Mouse (Mus musculus) forebrain, embryonic 10.5 days (tissue): ENCODE measurements at regions not wholly inside any gene's neighbourhood (a gene's known extent, or its start where the extent isn't known, plus 50 kb on each side); places are given as distances from the start of the nearest gene placed in this dataset.
A peak's percentile ranks its signal among the peaks of the same experiment; 100 is the strongest.

ENCODE experiments used
- DNase-seq: peaks from one replicate; pipeline ENCODE4 v3.0.0-alpha.2; 2017; ENCODE audit warnings: low spot score; ENCODE audit errors: extremely low spot score
- H3K27ac ChIP-seq: fragments of 300-500 bp; sonication (generic); 2 replicates; pipeline ENCODE4 v1.5.1; 2016; ENCODE audit warnings: mild to moderate bottlenecking
- H3K27me3 ChIP-seq: fragments of 300-500 bp; sonication (generic); 2 replicates; pipeline ENCODE4 v1.6.1; 2016; ENCODE audit warnings: mild to moderate bottlenecking; ENCODE audit not compliant: poor library complexity, severe bottlenecking
- H3K36me3 ChIP-seq: fragments of 300-500 bp; sonication (generic); replicated peaks from 2 replicates; pipeline ENCODE4 v1.6.1; 2016; ENCODE audit warnings: mild to moderate bottlenecking, moderate library complexity
- H3K4me1 ChIP-seq: fragments of 300-500 bp; sonication (generic); 2 replicates; pipeline ENCODE4 v1.6.1; 2016
- H3K4me3 ChIP-seq: fragments of 300-500 bp; sonication (generic); 2 replicates; pipeline ENCODE4 v1.5.1; 2016; ENCODE audit warnings: mild to moderate bottlenecking, moderate library complexity
- H3K9me3 ChIP-seq: fragments of 300-500 bp; sonication (generic); 2 replicates; pipeline ENCODE4 v1.6.1; 2016; ENCODE audit warnings: mild to moderate bottlenecking, moderate library complexity
- WGBS: fragments of 180-500 bp; shearing (Covaris S2); methylation state at CpG from one replicate; pipeline ENCODE4 v1.1.7; 2016; 5-methylcytosine and 5-hydroxymethylcytosine counted together

DNA sequence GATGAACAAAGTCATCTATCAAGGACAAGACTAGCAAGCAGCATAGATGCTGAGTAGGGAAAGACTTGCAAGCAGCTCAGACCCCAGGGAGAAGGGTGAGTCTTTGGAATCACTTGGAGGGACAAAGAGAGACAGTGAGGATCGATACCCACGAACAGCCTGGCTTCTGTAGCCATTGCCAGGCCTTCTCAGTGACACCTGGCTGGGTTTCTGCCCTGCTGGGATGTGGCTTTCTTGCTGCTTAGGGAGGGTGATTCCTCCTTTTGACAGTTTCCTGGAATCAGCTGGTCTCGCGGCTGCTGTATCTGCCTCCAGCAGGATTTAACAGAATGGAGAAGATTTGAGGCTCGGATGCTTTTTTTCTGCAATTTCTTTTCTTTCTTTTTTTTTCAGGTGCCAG, 156.3 kb upstream of the Hs3st4 start:
- 88% methylated on average over 5 of the region's 5 CpGs for WGBS
- H3K4me3 ChIP-seq: no peak overlapping the region
- H3K27ac ChIP-seq: no peak overlapping the region
- no peaks in the 10 kb centered on the region for H3K27me3 ChIP-seq
- H3K36me3 ChIP-seq: no peaks in the 10 kb centered on the region
- H3K9me3 ChIP-seq: no peaks in the 10 kb centered on the region
- no peak for DNase-seq
- peaks cover 4% of the 10 kb centered on the region; the same call in 1 of the 2 replicates for H3K4me1 ChIP-seq

DNA sequence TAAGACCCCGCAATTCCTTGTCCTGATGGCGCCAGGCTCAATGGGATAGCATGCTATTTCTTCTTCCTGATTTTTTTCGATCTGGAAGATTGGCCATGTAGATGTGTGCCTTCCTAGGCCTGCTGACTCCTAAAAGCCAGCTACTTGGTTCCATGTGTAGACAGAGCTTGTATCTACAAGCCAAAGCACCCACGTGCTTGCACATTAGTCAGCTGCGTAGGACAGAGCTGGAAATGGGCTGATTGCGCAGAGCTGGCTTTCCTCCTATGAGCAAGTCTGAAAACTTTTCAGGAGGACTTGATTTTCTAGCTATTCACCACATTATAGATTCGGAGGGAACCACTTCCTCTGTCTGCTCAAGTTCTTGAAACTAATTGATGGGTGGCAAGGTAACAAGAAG, 140.1 kb upstream of the Hs3st4 start:
- 92% methylated on average over 7 of the region's 7 CpGs for WGBS
- no peaks in the 10 kb centered on the region for H3K27me3 ChIP-seq
- H3K36me3 ChIP-seq: no peaks in the 10 kb centered on the region
- 0 out of 2 replicates have a peak, but pooled peaks cover under 1% of the 10 kb centered on the region for H3K4me1 ChIP-seq
- no peaks in the 10 kb centered on the region for H3K9me3 ChIP-seq
- no peak for DNase-seq
- H3K4me3 ChIP-seq: no peak overlapping the region
- no peak overlapping the region for H3K27ac ChIP-seq

- Histone ChIP-seq H3K27me3 (no peaks in the 10 kb centered on the region), H3K9me3 (no peaks in the 10 kb centered on the region), H3K27ac (no peak overlapping the region), H3K4me1 (peaks cover 14% of the 10 kb centered on the region), H3K4me3 (no peak overlapping the region), H3K36me3 (no peaks in the 10 kb centered on the region)
- WGBS: 92% methylated on average over 4 of the region's 4 CpGs
- DNase-seq: no peak
Measured at GRCm38 (mm10) chr7:123847081-123847480, 135.6 kb upstream of the Hs3st4 start.

GRCm38 (mm10) chr7:123848644-123849043, 134.0 kb upstream of the Hs3st4 start:
- Histone ChIP-seq H3K4me1 (peaks cover 14% of the 10 kb centered on the region), H3K27me3 (no peaks in the 10 kb centered on the region), H3K9me3 (no peaks in the 10 kb centered on the region), H3K4me3 (no peak overlapping the region), H3K36me3 (no peaks in the 10 kb centered on the region), H3K27ac (peak overlapping the region; percentile 56; the same call in 1 of the 2 replicates)
- DNase-seq: no peak
- WGBS: 19% methylated on average over 5 of the region's 5 CpGs

- no peak for DNase-seq
- WGBS: 62% methylated on average over 3 of the region's 3 CpGs
- H3K9me3 ChIP-seq: no peaks in the 10 kb centered on the region
- H3K27me3 ChIP-seq: no peaks in the 10 kb centered on the region
- H3K4me3 ChIP-seq: no peak overlapping the region
- peaks cover 14% of the 10 kb centered on the region for H3K4me1 ChIP-seq
- no peaks in the 10 kb centered on the region for H3K36me3 ChIP-seq
- H3K27ac ChIP-seq: peak overlapping the region; percentile 56; the same call in 1 of the 2 replicates
Measured at GRCm38 (mm10) chr7:123849220-123849619, 133.4 kb upstream of the Hs3st4 start.

DNA sequence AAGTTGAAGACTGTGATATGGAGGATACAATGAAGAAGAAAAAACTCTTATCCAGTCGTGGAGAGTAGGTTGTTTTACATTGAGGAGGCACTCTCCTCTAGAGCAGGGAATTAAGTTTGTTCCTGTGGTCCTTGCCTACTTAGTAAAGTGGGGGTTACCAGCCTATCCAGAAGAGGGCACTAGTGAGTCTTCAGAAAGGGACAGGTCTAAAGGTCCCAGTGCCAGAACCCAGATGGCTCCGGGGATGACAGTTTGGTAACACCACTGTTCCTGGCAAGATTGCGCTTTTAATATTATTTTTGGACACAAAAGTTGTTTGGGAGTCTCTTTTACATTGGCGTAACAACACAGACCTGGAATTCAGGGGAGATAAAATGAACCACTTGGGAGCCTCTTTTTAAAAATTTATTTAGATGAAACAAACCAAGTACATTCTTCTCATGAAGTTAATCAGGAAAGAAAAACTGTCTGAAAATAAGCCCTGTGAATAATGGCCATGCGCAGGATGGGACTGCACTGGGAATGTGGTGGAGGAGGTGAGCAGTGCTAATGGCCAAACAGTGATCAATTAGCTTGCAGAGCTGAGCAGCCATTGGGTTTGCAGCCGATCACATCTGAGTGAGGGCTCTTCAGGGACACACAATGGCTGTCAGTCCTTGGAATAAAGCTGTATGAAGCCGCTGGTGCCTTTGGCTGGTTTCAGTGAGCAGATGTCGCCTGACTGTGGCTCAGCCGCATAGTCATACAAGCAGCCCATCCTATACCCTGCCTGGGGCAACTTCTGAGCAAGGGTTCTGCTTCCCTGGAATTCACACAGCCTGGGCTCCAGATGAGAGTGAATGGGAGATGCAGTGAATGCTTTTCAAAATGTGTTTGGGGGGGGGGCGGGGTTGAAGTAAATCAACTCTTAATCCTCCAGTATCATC, 132.1 kb upstream of the Hs3st4 start:
- H3K4me1 ChIP-seq: peaks cover 14% of the 10 kb centered on the region
- WGBS: 76% methylated on average over 10 of the region's 10 CpGs
- H3K4me3 ChIP-seq: no peak overlapping the region
- no peaks in the 10 kb centered on the region for H3K36me3 ChIP-seq
- H3K27me3 ChIP-seq: no peaks in the 10 kb centered on the region
- no peaks in the 10 kb centered on the region for H3K9me3 ChIP-seq
- H3K27ac ChIP-seq: no peak overlapping the region
- DNase-seq: no peak

DNA sequence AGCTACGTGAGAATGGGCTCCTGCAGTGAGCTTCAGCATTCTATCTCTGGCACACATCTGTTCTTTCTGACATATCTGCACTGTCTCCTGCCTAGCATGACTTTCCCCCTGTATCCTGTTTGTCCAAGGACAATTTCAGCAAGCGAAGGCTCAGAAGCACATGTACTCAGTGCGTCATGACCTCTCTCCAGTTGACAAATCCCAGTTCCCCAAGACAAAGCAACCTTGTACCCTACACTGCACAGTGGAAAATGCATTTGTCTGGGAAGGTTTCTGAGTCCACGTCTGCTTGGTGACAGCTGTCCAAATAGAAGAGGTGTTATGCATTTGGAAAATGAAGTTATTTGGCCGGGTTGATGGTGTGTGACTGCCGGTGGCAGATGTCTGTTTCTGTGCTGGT, 125.1 kb upstream of the Hs3st4 start:
- DNase-seq: no peak
- no peak overlapping the region for H3K27ac ChIP-seq
- no peaks in the 10 kb centered on the region for H3K9me3 ChIP-seq
- no peaks in the 10 kb centered on the region for H3K36me3 ChIP-seq
- no peaks in the 10 kb centered on the region for H3K27me3 ChIP-seq
- H3K4me3 ChIP-seq: no peak overlapping the region
- WGBS: 84% methylated on average over 6 of the region's 6 CpGs
- no peaks in the 10 kb centered on the region for H3K4me1 ChIP-seq

DNA sequence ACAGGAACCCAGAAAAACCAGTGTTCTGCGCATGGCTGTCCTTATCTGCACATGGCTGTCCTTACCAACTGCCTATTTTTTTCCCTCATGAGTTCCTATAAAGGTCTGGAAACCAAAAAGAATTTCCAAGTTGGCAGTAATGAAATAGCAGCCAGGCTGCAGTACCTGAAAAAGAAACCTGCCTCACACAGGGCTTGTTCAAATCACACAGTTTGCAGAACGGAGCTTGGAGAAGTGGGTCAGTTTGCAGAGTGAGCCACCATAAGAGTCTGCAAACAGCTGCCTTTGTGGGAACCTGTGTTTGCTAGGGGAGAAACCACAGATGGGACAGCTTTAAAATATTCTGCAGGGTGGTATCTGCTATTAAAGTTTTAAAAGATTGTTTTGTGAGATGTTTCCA, 121.0 kb upstream of the Hs3st4 start:
- no peaks in the 10 kb centered on the region for H3K9me3 ChIP-seq
- 83% methylated on average over 2 of the region's 2 CpGs for WGBS
- H3K4me1 ChIP-seq: no peaks in the 10 kb centered on the region
- H3K27ac ChIP-seq: no peak overlapping the region
- H3K4me3 ChIP-seq: no peak overlapping the region
- no peak for DNase-seq
- H3K36me3 ChIP-seq: no peaks in the 10 kb centered on the region
- no peaks in the 10 kb centered on the region for H3K27me3 ChIP-seq

GRCm38 (mm10) chr7:123896759-123897444, 85.8 kb upstream of the Hs3st4 start:
- Histone ChIP-seq H3K27me3 (no peaks in the 10 kb centered on the region), H3K4me1 (no peaks in the 10 kb centered on the region), H3K9me3 (no peaks in the 10 kb centered on the region), H3K4me3 (no peak overlapping the region), H3K27ac (no peak overlapping the region), H3K36me3 (no peaks in the 10 kb centered on the region)
- DNase-seq: no peak
- WGBS: 81% methylated on average over 4 of the region's 4 CpGs

- H3K4me1 ChIP-seq: no peaks in the 10 kb centered on the region
- no peaks in the 10 kb centered on the region for H3K36me3 ChIP-seq
- 89% methylated on average over 6 of the region's 6 CpGs for WGBS
- H3K4me3 ChIP-seq: no peak overlapping the region
- DNase-seq: no peak
- H3K27ac ChIP-seq: no peak overlapping the region
- H3K9me3 ChIP-seq: no peaks in the 10 kb centered on the region
- H3K27me3 ChIP-seq: no peaks in the 10 kb centered on the region
Measured at GRCm38 (mm10) chr7:123907946-123908840, 74.5 kb upstream of the Hs3st4 start.

- 90% methylated on average over 2 of the region's 2 CpGs for WGBS
- Histone ChIP-seq H3K9me3 (no peaks in the 10 kb centered on the region), H3K4me1 (no peaks in the 10 kb centered on the region), H3K27ac (no peak overlapping the region), H3K4me3 (no peak overlapping the region), H3K27me3 (no peaks in the 10 kb centered on the region), H3K36me3 (no peaks in the 10 kb centered on the region)
- DNase-seq: no peak
Measured at GRCm38 (mm10) chr7:123921461-123921860, 61.2 kb upstream of the Hs3st4 start.

DNA sequence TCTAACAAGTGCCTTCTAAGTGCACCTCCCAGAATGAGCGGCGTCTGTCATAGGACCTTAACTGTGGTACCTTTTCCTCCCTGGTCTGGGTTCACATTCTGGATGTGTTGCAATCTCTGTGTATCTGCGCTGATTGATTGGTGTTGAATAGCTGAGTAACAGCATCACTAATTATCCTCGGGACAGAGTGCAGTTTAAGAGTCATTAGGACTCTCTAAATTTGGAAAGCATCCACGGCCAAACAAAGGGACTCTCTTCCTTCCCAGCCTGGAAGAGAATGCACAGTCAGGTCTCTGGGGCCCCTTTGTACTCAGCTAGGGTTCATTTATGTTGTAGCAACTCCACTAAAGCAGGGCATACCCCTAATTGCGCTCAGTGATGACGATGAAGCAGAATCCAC, 50.2 kb upstream of the Hs3st4 start:
- Histone ChIP-seq H3K27ac (no peak overlapping the region), H3K4me1 (peaks cover 11% of the 10 kb centered on the region; the same call in 1 of the 2 replicates), H3K36me3 (no peaks in the 10 kb centered on the region), H3K9me3 (no peaks in the 10 kb centered on the region), H3K27me3 (no peaks in the 10 kb centered on the region), H3K4me3 (no peak overlapping the region)
- 50% methylated on average over 7 of the region's 7 CpGs for WGBS
- DNase-seq: no peak
